Mouse (Mus musculus): ENCODE results near the gene Dlg5. TPM values are rescaled to one million over a fixed set of nuclear protein-coding genes. Genes with fewer than 3 reads are reported as not detected.
A peak's percentile ranks its signal among the peaks of the same experiment; 100 is the strongest.

Gene Dlg5
- total RNA-seq, 2 experiments from 2014 or later = not detected

- peak; percentile 93 for ATAC-seq (replicated peaks; ENCODE audit: low FRiP score, poor library complexity, severe bottlenecking)
These were observed 105.4 kb downstream of the Dlg5 start for GRCm38 (mm10) chr14:24140297-24140812.

- ATAC-seq (replicated peaks; ENCODE audit: low FRiP score, poor library complexity, severe bottlenecking) = no peak
These were observed 108.8 kb downstream of the Dlg5 start for GRCm38 (mm10) chr14:24136908-24137307.

- ATAC-seq (replicated peaks; ENCODE audit: low FRiP score, poor library complexity, severe bottlenecking) = no peak
These were observed 111.0 kb downstream of the Dlg5 start for GRCm38 (mm10) chr14:24134623-24135290.

- ATAC-seq (replicated peaks; ENCODE audit: low FRiP score, poor library complexity, severe bottlenecking) = no peak
These were observed 111.9 kb downstream of the Dlg5 start for GRCm38 (mm10) chr14:24133801-24134200.

GRCm38 (mm10) chr14:24132092-24132491 lies 113.6 kb downstream of the Dlg5 start:
- ATAC-seq (replicated peaks; ENCODE audit: low FRiP score, poor library complexity, severe bottlenecking) = peak; percentile 91

- no peak for ATAC-seq (replicated peaks; ENCODE audit: low FRiP score, poor library complexity, severe bottlenecking)
These were observed 120.7 kb downstream of the Dlg5 start for GRCm38 (mm10) chr14:24125069-24125468.

GRCm38 (mm10) chr14:24124171-24124570 lies 121.5 kb downstream of the Dlg5 start:
- ATAC-seq (replicated peaks; ENCODE audit: low FRiP score, poor library complexity, severe bottlenecking) = no peak

GRCm38 (mm10) chr14:24106734-24107133 lies 139.0 kb downstream of the Dlg5 start:
- ATAC-seq (replicated peaks; ENCODE audit: low FRiP score, poor library complexity, severe bottlenecking) = no peak

- ATAC-seq (replicated peaks; ENCODE audit: low FRiP score, poor library complexity, severe bottlenecking) = no peak
These were observed 146.9 kb downstream of the Dlg5 start for GRCm38 (mm10) chr14:24098828-24099227.

- ATAC-seq (replicated peaks; ENCODE audit: low FRiP score, poor library complexity, severe bottlenecking) = no peak
These were observed 151.1 kb downstream of the Dlg5 start for GRCm38 (mm10) chr14:24094656-24095055.

GRCm38 (mm10) chr14:24093221-24093620 lies 152.5 kb downstream of the Dlg5 start:
- ATAC-seq (replicated peaks; ENCODE audit: low FRiP score, poor library complexity, severe bottlenecking) = no peak

GRCm38 (mm10) chr14:24092391-24092790 lies 153.3 kb downstream of the Dlg5 start:
- ATAC-seq (replicated peaks; ENCODE audit: low FRiP score, poor library complexity, severe bottlenecking) = no peak

- peak; percentile 73 for ATAC-seq (replicated peaks; ENCODE audit: low FRiP score, poor library complexity, severe bottlenecking)
These were observed 154.9 kb downstream of the Dlg5 start for GRCm38 (mm10) chr14:24090790-24091189.

GRCm38 (mm10) chr14:24089181-24089580 lies 156.5 kb downstream of the Dlg5 start:
- no peak for ATAC-seq (replicated peaks; ENCODE audit: low FRiP score, poor library complexity, severe bottlenecking)

GRCm38 (mm10) chr14:24087430-24087829 lies 158.3 kb downstream of the Dlg5 start:
- ATAC-seq (replicated peaks; ENCODE audit: low FRiP score, poor library complexity, severe bottlenecking) = no peak

- ATAC-seq (replicated peaks; ENCODE audit: low FRiP score, poor library complexity, severe bottlenecking) = no peak
These were observed 159.2 kb downstream of the Dlg5 start for GRCm38 (mm10) chr14:24086481-24086880.

Other genes with a start within 250 kb of the Dlg5 start
- not detected in 2 replicates for gene Kcnma1, start 231.4 kb downstream of the Dlg5 start, total RNA-seq (2015; ENCODE audit: low replicate concordance)
- gene Kcnma1, start 231.4 kb downstream of the Dlg5 start, total RNA-seq (2017; ENCODE audit: low replicate concordance) = not detected in 2 replicates
- not detected in 2 replicates for gene E330034G19Rik, start 47.3 kb upstream of the Dlg5 start, total RNA-seq (2015; ENCODE audit: low replicate concordance)
- gene E330034G19Rik, start 47.3 kb upstream of the Dlg5 start, total RNA-seq (2017; ENCODE audit: low replicate concordance) = not detected in 2 replicates
- 1.3 and 3.1 TPM in 2 replicates for gene Polr3a, start 241.1 kb upstream of the Dlg5 start, total RNA-seq (2015; ENCODE audit: low replicate concordance)
- 1.5 and 5.3 TPM in 2 replicates for gene Polr3a, start 241.1 kb upstream of the Dlg5 start, total RNA-seq (2017; ENCODE audit: low replicate concordance)
- 843 and 907 TPM in 2 replicates for gene Rps24, start 241.2 kb upstream of the Dlg5 start, total RNA-seq (2015; ENCODE audit: low replicate concordance)
- gene Rps24, start 241.2 kb upstream of the Dlg5 start, total RNA-seq (2017; ENCODE audit: low replicate concordance) = 584 and 753 TPM in 2 replicates

All from erythroblast, adult 5-6 weeks (primary cell).